Mouse (Mus musculus): Measurements from ENCODE around the gene Hsd3b5. TPM values are rescaled to one million over a fixed set of nuclear protein-coding genes. Genes with fewer than 3 reads are reported as not detected.

Hsd3b5 gene
- polyA plus RNA-seq, 1 experiment from 2014 or later = not detected

Other genes with a start within 250 kb of the Hsd3b5 start
- gene Zfp697, start 247.8 kb downstream of the Hsd3b5 start, polyA plus RNA-seq (2015; fragmentation: Nextera tagmentation; extraction: Ambion mirVana) = 12.2 and 14.1 TPM in 2 replicates
- gene Gm4450, start 173.1 kb downstream of the Hsd3b5 start, polyA plus RNA-seq (2015; fragmentation: Nextera tagmentation; extraction: Ambion mirVana) = not detected in 2 replicates
- not detected in 2 replicates for gene Hsd3b4, start 119.7 kb downstream of the Hsd3b5 start, polyA plus RNA-seq (2015; fragmentation: Nextera tagmentation; extraction: Ambion mirVana)
- not detected in 2 replicates for gene Gm10681, start 41.4 kb downstream of the Hsd3b5 start, polyA plus RNA-seq (2015; fragmentation: Nextera tagmentation; extraction: Ambion mirVana)
- gene Hsd3b2, start 94.3 kb upstream of the Hsd3b5 start, polyA plus RNA-seq (2015; fragmentation: Nextera tagmentation; extraction: Ambion mirVana) = 0.05 TPM in 1 of 2 replicates, not detected in the other
- 0.09 and 0.16 TPM in 2 replicates for gene Hsd3b3, start 132.9 kb upstream of the Hsd3b5 start, polyA plus RNA-seq (2015; fragmentation: Nextera tagmentation; extraction: Ambion mirVana)
- 6.9 and 13.0 TPM in 2 replicates for gene Hsd3b6, start 184.2 kb upstream of the Hsd3b5 start, polyA plus RNA-seq (2015; fragmentation: Nextera tagmentation; extraction: Ambion mirVana)
- 0.13 TPM in 1 of 2 replicates, not detected in the other for gene Hsd3b1, start 229.5 kb upstream of the Hsd3b5 start, polyA plus RNA-seq (2015; fragmentation: Nextera tagmentation; extraction: Ambion mirVana)

Data from forebrain, embryonic 13.5 days (tissue).